9 mouse cellular contexts compared by ENCODE assay signal in genomic region chr4:145017745-145018144, GRCm38 (mm10).
DNase-seq lines count a peak whose midpoint lies in the region; ATAC-seq lines count a peak whose summit lies in the region.
"Had no signal": no experiment of that assay in that cellular context is flagged by ENCODE, and none has a peak within 500 bp of the region (broad histone marks: within the 10 kb centered on the region; RNA-seq: fewer than 3 reads in every experiment).

No protein-coding gene starts in this region.

- no peaks in the 10 kb centered on the region for H3K27me3 ChIP-seq in liver, embryonic 12.5 days (replicated peaks)
- H3K27me3 ChIP-seq in liver, embryonic 11.5 days (replicated peaks; ENCODE audit: control insufficient read depth, insufficient read depth, low read length), result no peaks in the 10 kb centered on the region
- no peaks in the 10 kb centered on the region for H3K27me3 ChIP-seq in forebrain, embryonic 10.5 days (ENCODE audit: poor library complexity, severe bottlenecking)
- no peaks in the 10 kb centered on the region for H3K27me3 ChIP-seq in hindbrain, embryonic 11.5 days (ENCODE audit: control insufficient read depth, insufficient read depth, low read length)
- H3K27me3 ChIP-seq: midbrain, embryonic 12.5 days had no signal

- no peak overlapping the region for H3K4me2 ChIP-seq in liver, embryonic 12.5 days
- no peak overlapping the region for H3K4me2 ChIP-seq in liver, embryonic 11.5 days
- no peak overlapping the region for H3K4me2 ChIP-seq in hindbrain, embryonic 11.5 days (replicated peaks; ENCODE audit: low read depth, low read length)
- H3K4me2 ChIP-seq: midbrain, embryonic 12.5 days had no signal

- H3K4me1 ChIP-seq in liver, embryonic 12.5 days, result peaks cover 23% of the 10 kb centered on the region
- no peaks in the 10 kb centered on the region; the same call in 1 of the 2 replicates for H3K4me1 ChIP-seq in liver, embryonic 11.5 days (replicated peaks; ENCODE audit: control insufficient read depth, insufficient read depth, low read length)
- peaks cover 25% of the 10 kb centered on the region for H3K4me1 ChIP-seq in brown adipose tissue, adult 24 weeks (ENCODE audit: control insufficient read depth, insufficient read depth, insufficient read length, low read length)
- no peaks in the 10 kb centered on the region for H3K4me1 ChIP-seq in forebrain, embryonic 10.5 days
- no peaks in the 10 kb centered on the region for H3K4me1 ChIP-seq in hindbrain, embryonic 11.5 days (replicated peaks; ENCODE audit: control insufficient read depth, insufficient read depth, low read length)
- H3K4me1 ChIP-seq: midbrain, embryonic 12.5 days had no signal

- H3K9me3 ChIP-seq in liver, embryonic 12.5 days (replicated peaks), result no peaks in the 10 kb centered on the region
- H3K9me3 ChIP-seq in liver, embryonic 11.5 days (ENCODE audit: control insufficient read depth, low read length), result no peaks in the 10 kb centered on the region
- H3K9me3 ChIP-seq in forebrain, embryonic 10.5 days, result no peaks in the 10 kb centered on the region
- no peaks in the 10 kb centered on the region for H3K9me3 ChIP-seq in hindbrain, embryonic 11.5 days (ENCODE audit: control insufficient read depth, low read length)
- H3K9me3 ChIP-seq: midbrain, embryonic 12.5 days had no signal

- H3K4me3 ChIP-seq in liver, embryonic 12.5 days, result no peak overlapping the region
- H3K4me3 ChIP-seq in liver, embryonic 11.5 days (ENCODE audit: low read depth, low read length), result no peak overlapping the region
- H3K4me3 ChIP-seq in brown adipose tissue, adult 24 weeks (ENCODE audit: insufficient read depth, low read depth, low read length), result no peak overlapping the region
- no peak overlapping the region for H3K4me3 ChIP-seq in forebrain, embryonic 10.5 days
- H3K4me3 ChIP-seq in hindbrain, embryonic 11.5 days (ENCODE audit: low read depth, low read length), result no peak overlapping the region
- H3K4me3 ChIP-seq: midbrain, embryonic 12.5 days had no signal

- WGBS in liver, embryonic 12.5 days (ENCODE audit: insufficient replicate concordance), result 66% methylated on average over 2 of the region's 2 CpGs
- WGBS in liver, embryonic 11.5 days, result 65% methylated on average over 2 of the region's 2 CpGs
- 86% methylated on average over 2 of the region's 2 CpGs for WGBS in forebrain, embryonic 10.5 days
- 85% methylated on average over 2 of the region's 2 CpGs for WGBS in hindbrain, embryonic 11.5 days

- 0 out of 2 replicates have a peak overlapping the region, but pooled peaks have one; percentile 18 for H3K27ac ChIP-seq in liver, embryonic 12.5 days
- no peak overlapping the region for H3K27ac ChIP-seq in liver, embryonic 11.5 days (ENCODE audit: low read depth, low read length)
- peak overlapping the region; percentile 60 for H3K27ac ChIP-seq in brown adipose tissue, adult 24 weeks (replicated peaks; ENCODE audit: low read depth, low read length)
- H3K27ac ChIP-seq in forebrain, embryonic 10.5 days, result no peak overlapping the region
- no peak overlapping the region for H3K27ac ChIP-seq in hindbrain, embryonic 11.5 days (ENCODE audit: low read depth, low read length)
- H3K27ac ChIP-seq: midbrain, embryonic 12.5 days had no signal

- DNase-seq in liver, embryonic 11.5 days (ENCODE audit: low spot score), result no peak
- peak; percentile 72 for DNase-seq in kidney, adult 18-20 months
- DNase-seq in lung, postnatal 14 days, result peak; percentile 78
- DNase-seq in forebrain, embryonic 10.5 days (ENCODE audit: extremely low spot score, low spot score), result no peak
- DNase-seq in hindbrain, embryonic 11.5 days (ENCODE audit: low spot score), result no peak

- ATAC-seq in liver, embryonic 12.5 days, result no peak
- no peak for ATAC-seq in liver, embryonic 11.5 days (replicated peaks; ENCODE audit: low FRiP score)
- ATAC-seq in activated CD4-positive, CD25-positive, alpha-beta regulatory T cell, adult 4 months, result no peak
- ATAC-seq in hindbrain, embryonic 11.5 days (ENCODE audit: low FRiP score), result no peak

- peaks cover 50% of the 10 kb centered on the region for H3K36me3 ChIP-seq in liver, embryonic 12.5 days
- H3K36me3 ChIP-seq in liver, embryonic 11.5 days (ENCODE audit: control insufficient read depth, insufficient read depth, low read length), result peaks cover 9% of the 10 kb centered on the region; the same call in 1 of the 2 replicates
- H3K36me3 ChIP-seq in forebrain, embryonic 10.5 days (replicated peaks), result peaks cover 29% of the 10 kb centered on the region
- H3K36me3 ChIP-seq in hindbrain, embryonic 11.5 days (ENCODE audit: control insufficient read depth, insufficient read depth, low read length), result no peaks in the 10 kb centered on the region

- H3K9ac ChIP-seq in liver, embryonic 12.5 days, result no peak overlapping the region
- H3K9ac ChIP-seq in liver, embryonic 11.5 days (ENCODE audit: low read depth, low read length), result no peak overlapping the region
- H3K9ac ChIP-seq in hindbrain, embryonic 11.5 days (ENCODE audit: low read depth, low read length), result no peak overlapping the region
- H3K9ac ChIP-seq: midbrain, embryonic 12.5 days had no signal

Comparison
In these comparisons a context has a peak if more than half of its experiments do, and no peak if none do; other contexts are left out.
1. H3K27ac ChIP-seq: peak in liver, embryonic 12.5 days (single experiment) and brown adipose tissue, adult 24 weeks (single experiment); none in liver, embryonic 11.5 days (single experiment), forebrain, embryonic 10.5 days (single experiment) and hindbrain, embryonic 11.5 days (single experiment).
2. DNase-seq: peak in kidney, adult 18-20 months (single experiment) and lung, postnatal 14 days (single experiment); none in liver, embryonic 11.5 days (single experiment), forebrain, embryonic 10.5 days (single experiment) and hindbrain, embryonic 11.5 days (single experiment).